Mouse (Mus musculus) myocyte (in vitro differentiated cells): ENCODE results near the gene Xcl1. TPM values are rescaled to one million over a fixed set of nuclear protein-coding genes. Genes with fewer than 3 reads are reported as not detected.

Experiments used
- H3K27me3 ChIP-seq: one replicate; pipeline ENCODE4 v1.6.1; 2011; ENCODE audit not compliant: control insufficient read depth, insufficient read depth, insufficient read length
- H3K36me3 ChIP-seq: one replicate; pipeline ENCODE4 v1.6.1; 2011; ENCODE audit not compliant: control insufficient read depth, insufficient read depth
- H3K4me2 ChIP-seq: one replicate; pipeline ENCODE4 v1.6.1; 2011; ENCODE audit warnings: low read depth, control low read depth
- H3K4me3 ChIP-seq: one replicate; pipeline ENCODE4 v1.5.1; 2011; ENCODE audit warnings: mild to moderate bottlenecking, control low read depth, moderate library complexity
- H3K79me2 ChIP-seq: one replicate; pipeline ENCODE4 v1.6.1; 2011; ENCODE audit not compliant: control insufficient read depth, insufficient read depth
- H3ac ChIP-seq: one replicate; pipeline ENCODE4 v1.6.1; 2011; ENCODE audit not compliant: control insufficient read depth, insufficient read length
- CEBPB ChIP-seq: IDR thresholded peaks from 2 replicates; pipeline ENCODE4 v1.6.1; 2011; ENCODE audit warnings: mild to moderate bottlenecking, moderate library complexity; ENCODE audit not compliant: poor library complexity, insufficient read depth, severe bottlenecking
- E2F4 ChIP-seq: IDR thresholded peaks from one replicate; pipeline ENCODE4 v1.6.1; 2011; ENCODE audit warnings: mild to moderate bottlenecking, control low read depth, moderate library complexity; ENCODE audit not compliant: insufficient read depth
- MAX ChIP-seq: IDR thresholded peaks from one replicate; pipeline ENCODE4 v1.6.1; 2011; ENCODE audit warnings: low read depth, mild to moderate bottlenecking, control low read depth
- MYOD1 ChIP-seq, 3 experiments: IDR thresholded peaks; one replicate each; pipeline ENCODE4 v1.6.1; 2011; ENCODE audit warnings: control low read depth in 2 of 3, low read depth in 2 of 3, mild to moderate bottlenecking in 2 of 3, moderate library complexity in 1 of 3; ENCODE audit not compliant: insufficient read length in 2 of 3, control insufficient read depth in 1 of 3
- MYOG ChIP-seq, 3 experiments: IDR thresholded peaks; one replicate each; pipeline ENCODE4 v1.6.1; 2011; ENCODE audit warnings: control low read depth in 2 of 3, low read depth in 2 of 3, mild to moderate bottlenecking in 2 of 3; ENCODE audit not compliant: insufficient read length in 2 of 3, control insufficient read depth in 1 of 3, insufficient read depth in 1 of 3
- POLR2A ChIP-seq: IDR thresholded peaks from one replicate; pipeline ENCODE4 v1.6.1; 2011; ENCODE audit warnings: low read depth, mild to moderate bottlenecking, control low read depth, moderate library complexity; ENCODE audit not compliant: insufficient read length
- POLR2AphosphoS2 ChIP-seq: IDR thresholded peaks from one replicate; pipeline ENCODE4 v1.6.1; 2011; ENCODE audit warnings: low read depth, control low read depth; ENCODE audit not compliant: insufficient read length
- REST ChIP-seq: IDR thresholded peaks from one replicate; pipeline ENCODE4 v1.6.1; 2011; ENCODE audit warnings: mild to moderate bottlenecking, control low read depth, moderate library complexity; ENCODE audit not compliant: insufficient read depth, insufficient read length
- SRF ChIP-seq: IDR thresholded peaks from one replicate; pipeline ENCODE4 v1.6.1; 2011; ENCODE audit warnings: low read depth; ENCODE audit not compliant: control insufficient read depth, insufficient read length
- TCF12 ChIP-seq: IDR thresholded peaks from one replicate; pipeline ENCODE4 v1.6.1; 2011; ENCODE audit warnings: mild to moderate bottlenecking, control low read depth; ENCODE audit not compliant: poor library complexity, insufficient read depth, severe bottlenecking
- TCF3 ChIP-seq: IDR thresholded peaks from one replicate; pipeline ENCODE4 v1.6.1; 2011; ENCODE audit warnings: low read depth, control low read depth; ENCODE audit not compliant: insufficient read length
- USF1 ChIP-seq: IDR thresholded peaks from one replicate; pipeline ENCODE4 v1.6.1; 2011; ENCODE audit warnings: low read depth, mild to moderate bottlenecking, control low read depth, moderate library complexity
- polyA plus RNA-seq: library from polyadenylated mRNA; unstranded; fragments of >200 nt; fragmentation: generic; extraction: Trizol; gene quantifications from one replicate; pipeline ENCODE4 v1.2.1, GENCODE M21; 2012; ENCODE audit warnings: missing spikeins

The Xcl1 gene
- polyA plus RNA-seq, 1 experiment = 0.10 TPM

DNA sequence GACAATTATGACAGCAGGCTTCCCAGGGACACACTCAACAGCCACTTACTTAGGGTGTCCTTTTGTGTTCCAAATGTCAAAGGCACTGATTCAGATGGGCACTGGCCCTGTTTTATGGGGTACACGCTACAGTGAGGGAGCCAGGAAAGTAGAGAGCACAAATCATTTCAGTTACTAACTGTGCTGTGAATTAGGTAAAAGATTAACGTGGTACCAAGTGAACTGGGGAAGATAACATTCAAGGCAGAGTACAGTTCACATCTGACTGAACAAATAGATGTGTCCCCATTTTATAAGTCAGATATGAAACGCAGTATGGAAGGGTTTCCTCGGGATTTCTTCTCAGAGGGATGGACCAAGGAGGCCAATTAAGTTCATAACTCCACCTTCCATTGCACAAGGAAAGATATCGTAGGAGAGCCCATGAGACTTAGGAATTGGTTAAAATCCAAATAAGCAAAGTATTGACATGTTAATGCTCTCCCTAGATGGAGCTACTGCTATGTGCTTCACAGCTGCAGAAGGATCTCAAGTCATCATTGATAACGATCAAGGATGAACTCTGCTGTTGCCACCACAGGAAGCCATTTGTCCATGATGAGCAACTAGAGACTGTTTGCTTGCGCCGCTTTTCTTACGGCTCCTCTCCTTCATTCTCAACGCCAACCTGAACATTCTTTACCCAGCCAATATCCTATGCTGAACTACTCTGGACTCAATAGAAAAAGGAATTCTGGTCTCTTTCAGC lies 1.7 kb downstream of the Xcl1 start:
- H3K4me2 ChIP-seq = no peak overlapping the region
- H3K36me3 ChIP-seq = no peaks in the 10 kb centered on the region
- H3K27me3 ChIP-seq = no peaks in the 10 kb centered on the region
- H3ac ChIP-seq = no peak overlapping the region
- no peak overlapping the region for H3K4me3 ChIP-seq
- TF ChIP-seq CEBPB (no peak), MYOD1 (IDR thresholded peaks at IDR 0.05; ENCODE audit: control insufficient read depth in 1 of 3, insufficient read length in 2 of 3, low read depth in 2 of 3) (no peak), REST (no peak), E2F4 (no peak), POLR2AphosphoS2 (no peak), MYOG (IDR thresholded peaks at IDR 0.05; ENCODE audit: control insufficient read depth in 1 of 3, insufficient read depth in 1 of 3, insufficient read length in 2 of 3, low read depth in 2 of 3) (no peak), TCF12 (no peak), POLR2A (no peak), TCF3 (no peak), MAX (no peak), USF1 (no peak), SRF (no peak)
- no peaks in the 10 kb centered on the region for H3K79me2 ChIP-seq

DNA sequence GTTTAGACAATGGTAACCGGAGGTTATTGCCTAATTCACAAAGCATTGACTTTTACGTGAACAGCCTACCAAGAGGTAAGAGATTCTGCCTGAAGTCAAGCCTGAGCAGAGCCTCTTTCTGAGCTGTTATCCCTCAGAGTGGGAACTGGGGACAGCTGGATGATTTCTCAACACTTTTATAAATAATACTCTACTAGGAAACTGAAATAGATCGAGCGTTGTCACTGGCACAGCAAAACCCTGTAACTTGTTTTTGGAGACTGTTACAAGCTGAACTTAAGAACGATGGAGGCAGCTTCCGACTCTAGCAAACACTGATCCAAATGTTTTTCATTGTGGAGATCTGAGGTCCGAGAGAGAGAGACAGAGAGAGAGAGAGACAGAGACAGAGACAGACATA lies 4.2 kb downstream of the Xcl1 start:
- H3K4me2 ChIP-seq = no peak overlapping the region
- H3K36me3 ChIP-seq = no peaks in the 10 kb centered on the region
- TF ChIP-seq CEBPB (peak; percentile 12; the same call in 1 of the 2 replicates), SRF (no peak)
- H3K79me2 ChIP-seq = no peaks in the 10 kb centered on the region
- H3ac ChIP-seq = no peak overlapping the region
- H3K4me3 ChIP-seq = no peak overlapping the region
- no peaks in the 10 kb centered on the region for H3K27me3 ChIP-seq

DNA sequence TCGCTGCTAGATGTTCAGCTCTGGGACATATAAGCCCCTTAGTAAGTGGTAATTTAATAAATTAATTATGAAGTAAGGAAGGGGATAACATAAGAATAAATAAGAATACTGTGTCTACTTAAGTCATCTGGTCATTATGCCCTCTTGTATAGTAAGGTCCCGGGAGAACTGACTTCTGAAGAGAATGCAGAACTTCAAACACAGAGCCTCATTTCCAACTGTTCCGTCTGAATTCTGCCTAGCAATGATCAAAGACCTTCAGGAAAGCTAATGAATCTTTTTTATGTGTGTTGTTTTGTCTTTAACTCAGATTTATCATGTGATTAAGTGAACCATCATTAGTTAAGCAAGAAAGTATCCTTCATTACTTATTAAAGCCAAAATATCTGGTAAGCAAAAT lies 5.3 kb downstream of the Xcl1 start:
- Histone ChIP-seq H3K4me2 (no peak overlapping the region), H3K27me3 (no peaks in the 10 kb centered on the region), H3ac (no peak overlapping the region), H3K79me2 (no peaks in the 10 kb centered on the region), H3K4me3 (no peak overlapping the region), H3K36me3 (no peaks in the 10 kb centered on the region)
- no peak for TF ChIP-seq SRF
- TF ChIP-seq MYOD1 (IDR thresholded peaks at IDR 0.05; ENCODE audit: control insufficient read depth in 1 of 3, insufficient read length in 2 of 3, low read depth in 2 of 3) = no peak
- TF ChIP-seq MYOG (IDR thresholded peaks at IDR 0.05; ENCODE audit: control insufficient read depth in 1 of 3, insufficient read depth in 1 of 3, insufficient read length in 2 of 3, low read depth in 2 of 3) = no peak
- no peak for TF ChIP-seq REST
- no peak for TF ChIP-seq TCF12
- no peak for TF ChIP-seq TCF3
- no peak for TF ChIP-seq USF1
- TF ChIP-seq CEBPB = no peak
- TF ChIP-seq E2F4 = no peak
- TF ChIP-seq POLR2A = no peak
- TF ChIP-seq POLR2AphosphoS2 = no peak
- no peak for TF ChIP-seq MAX

- H3K4me2 ChIP-seq = no peak overlapping the region
- no peaks in the 10 kb centered on the region for H3K27me3 ChIP-seq
- H3K36me3 ChIP-seq = no peaks in the 10 kb centered on the region
- H3K79me2 ChIP-seq = no peaks in the 10 kb centered on the region
- H3ac ChIP-seq = no peak overlapping the region
- no peak overlapping the region for H3K4me3 ChIP-seq
- no peak for TF ChIP-seq REST
These were observed 8.7 kb downstream of the Xcl1 start for GRCm38 (mm10) chr1:164926534-164927160.

DNA sequence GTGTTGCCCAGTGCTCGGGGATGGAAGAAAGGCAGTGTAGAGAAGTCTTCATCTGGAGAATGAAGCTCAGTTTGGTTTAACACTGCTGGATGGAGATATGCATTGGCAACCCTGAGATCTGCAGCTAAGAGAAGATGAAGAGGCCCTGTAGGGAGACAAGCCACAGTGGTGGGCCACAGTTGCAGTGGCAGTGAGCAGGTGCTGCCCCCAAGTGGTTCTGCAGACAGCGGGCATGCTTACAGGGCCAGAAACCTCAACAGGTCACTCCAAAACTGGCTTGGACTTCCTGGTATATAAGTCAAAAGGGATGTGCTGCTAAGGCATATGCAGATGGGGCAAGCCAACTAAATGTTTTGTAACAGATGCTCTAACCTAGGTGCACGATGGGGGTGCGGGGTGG lies 30.3 kb downstream of the Xcl1 start:
- H3K36me3 ChIP-seq = no peaks in the 10 kb centered on the region
- H3ac ChIP-seq = no peak overlapping the region
- H3K4me2 ChIP-seq = no peak overlapping the region
- TF ChIP-seq REST (no peak), MYOD1 (IDR thresholded peaks at IDR 0.05; ENCODE audit: control insufficient read depth in 1 of 3, insufficient read length in 2 of 3, low read depth in 2 of 3) (no peak), POLR2A (no peak), TCF12 (no peak)
- no peaks in the 10 kb centered on the region for H3K27me3 ChIP-seq
- no peaks in the 10 kb centered on the region for H3K79me2 ChIP-seq
- H3K4me3 ChIP-seq = no peak overlapping the region
